Mouse (Mus musculus) E14TG2a.4 (cell line): ENCODE data around the gene Lhx5.

Source experiments
- CTCF ChIP-seq: conservative IDR thresholded peaks from 2 replicates; pipeline ENCODE4 v1.5.1; 2014; ENCODE audit warnings: low read length
- NANOG ChIP-seq: IDR thresholded peaks from 2 replicates; pipeline ENCODE4 v1.6.1; 2014; ENCODE audit warnings: borderline replicate concordance, low read length, mixed read lengths
- POU5F1 ChIP-seq: IDR thresholded peaks from 2 replicates; pipeline ENCODE4 v1.6.1; 2014; ENCODE audit warnings: low read length, borderline replicate concordance

GRCm38 (mm10) chr5:120429692-120430091 lies 1.8 kb upstream of the Lhx5 start:
- no peak for TF ChIP-seq CTCF
- no peak for TF ChIP-seq NANOG
- TF ChIP-seq POU5F1: no peak
